Mouse (Mus musculus): ENCODE data around the gene Mien1. TPM values are rescaled to one million over a fixed set of nuclear protein-coding genes. Genes with fewer than 3 reads are reported as not detected.

The Mien1 gene
- total RNA-seq, 2 experiments from 2014 or later = 44.6 to 52.6 TPM

DNA sequence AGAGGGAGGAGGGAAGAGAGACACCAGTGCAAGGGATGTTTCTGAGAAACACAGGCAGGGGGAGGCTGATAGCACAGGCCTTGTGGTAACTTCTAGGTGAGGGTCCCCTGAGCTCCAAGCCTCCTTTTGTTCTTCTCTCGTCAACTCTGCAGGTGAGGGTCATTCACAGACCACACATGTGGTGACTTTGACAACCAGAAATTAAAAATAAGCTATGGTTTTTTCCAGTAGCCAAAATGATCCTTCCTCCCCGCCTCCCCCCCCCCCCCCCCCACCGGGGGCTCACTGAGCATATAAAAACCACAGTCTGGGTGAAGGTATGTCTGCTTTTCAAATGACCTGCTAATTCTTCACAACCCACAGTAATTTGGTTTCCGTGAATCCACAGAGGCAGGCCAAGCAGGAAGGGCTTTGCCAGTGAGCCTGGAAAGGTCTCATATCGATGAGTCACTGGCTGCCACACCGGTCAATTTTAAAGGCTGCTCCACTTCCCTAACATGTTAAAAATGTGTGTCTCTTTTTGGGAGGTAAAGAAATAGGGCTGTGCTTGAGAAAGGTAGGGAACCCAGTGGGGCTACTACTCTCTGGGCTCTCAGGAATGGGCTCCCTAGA, 22.4 kb upstream of the Mien1 start:
- DNase-seq = no peak
- intact Hi-C loops (cut with DNase I) = no loop called here

DNA sequence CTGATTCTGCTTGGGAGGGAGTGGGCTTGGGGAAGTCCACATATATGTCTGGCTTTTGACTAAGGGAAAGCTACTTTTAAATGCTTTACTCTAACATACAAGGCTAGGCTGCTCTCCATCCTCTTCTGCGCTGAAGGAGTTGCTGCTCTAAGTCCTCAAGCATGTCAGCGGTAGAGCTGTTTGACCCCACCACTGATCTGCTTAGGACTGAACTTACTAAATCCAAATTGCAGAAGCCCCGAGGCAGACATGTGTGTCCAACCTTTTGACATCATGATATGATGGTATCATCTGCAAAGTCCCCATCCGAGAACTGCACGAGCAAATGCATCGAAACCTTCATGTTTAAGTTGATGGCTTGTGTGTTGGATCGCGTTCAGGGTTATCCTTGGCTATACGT, 21.1 kb upstream of the Mien1 start:
- no peak for DNase-seq
- intact Hi-C loops (cut with DNase I) = loop anchor here (5.0 kb wide), 2 partner anchors 137 to 198 kb away; partner anchors contain the start of gene Lrrc3c

GRCm38 (mm10) chr11:98459071-98459741, 20.4 kb upstream of the Mien1 start:
- DNase-seq = no peak
- intact Hi-C loops (cut with DNase I) = loop anchor here (5.0 kb wide), 2 partner anchors 138 to 197 kb away; partner anchors contain the start of gene Lrrc3c

DNA sequence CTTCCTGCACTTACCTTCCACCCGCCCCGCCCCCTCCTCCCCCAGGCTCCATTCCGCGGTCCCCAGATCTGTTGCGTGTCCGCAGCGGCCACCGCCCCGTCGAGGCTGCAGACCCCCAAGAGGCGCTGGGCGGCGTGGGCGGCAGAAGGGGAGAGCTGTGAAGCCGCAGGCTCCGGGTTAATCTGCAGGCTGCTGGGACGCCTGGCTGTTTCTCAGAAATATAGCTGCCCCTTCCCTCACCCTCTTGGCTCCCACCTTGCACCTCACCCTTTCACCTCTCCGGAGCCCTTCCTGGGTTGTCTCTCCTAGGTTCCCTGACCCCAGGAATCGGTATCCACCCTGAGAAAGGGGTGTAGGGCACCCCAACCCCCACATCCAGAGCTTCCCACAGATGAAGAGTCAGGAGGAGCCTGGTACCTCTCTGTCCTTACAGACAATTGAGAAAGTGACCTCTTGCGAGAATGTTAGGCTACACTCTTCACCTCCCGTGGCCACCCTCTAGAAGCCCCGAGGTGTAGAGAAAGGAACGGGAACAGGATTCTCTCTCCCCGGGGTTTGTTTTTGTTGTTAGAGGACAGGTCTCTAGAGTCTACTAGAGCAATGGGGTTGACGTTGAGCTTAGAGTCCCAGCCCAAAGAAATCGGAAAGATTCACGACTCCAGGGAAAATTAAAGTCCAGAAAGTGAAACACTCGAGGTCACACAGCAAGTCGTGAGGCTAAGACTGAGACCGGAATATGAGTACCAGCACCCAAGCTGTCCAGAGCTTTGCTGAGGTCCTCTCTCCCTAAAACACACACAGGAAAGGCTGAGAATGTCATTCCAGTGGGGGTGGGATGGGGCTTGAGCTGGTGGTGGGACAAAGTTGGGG, 19.6 kb upstream of the Mien1 start:
- no peak for DNase-seq
- intact Hi-C loops (cut with DNase I) = loop anchor here (5.0 kb wide), 2 partner anchors 139 to 196 kb away; partner anchors contain the start of gene Lrrc3c

DNA sequence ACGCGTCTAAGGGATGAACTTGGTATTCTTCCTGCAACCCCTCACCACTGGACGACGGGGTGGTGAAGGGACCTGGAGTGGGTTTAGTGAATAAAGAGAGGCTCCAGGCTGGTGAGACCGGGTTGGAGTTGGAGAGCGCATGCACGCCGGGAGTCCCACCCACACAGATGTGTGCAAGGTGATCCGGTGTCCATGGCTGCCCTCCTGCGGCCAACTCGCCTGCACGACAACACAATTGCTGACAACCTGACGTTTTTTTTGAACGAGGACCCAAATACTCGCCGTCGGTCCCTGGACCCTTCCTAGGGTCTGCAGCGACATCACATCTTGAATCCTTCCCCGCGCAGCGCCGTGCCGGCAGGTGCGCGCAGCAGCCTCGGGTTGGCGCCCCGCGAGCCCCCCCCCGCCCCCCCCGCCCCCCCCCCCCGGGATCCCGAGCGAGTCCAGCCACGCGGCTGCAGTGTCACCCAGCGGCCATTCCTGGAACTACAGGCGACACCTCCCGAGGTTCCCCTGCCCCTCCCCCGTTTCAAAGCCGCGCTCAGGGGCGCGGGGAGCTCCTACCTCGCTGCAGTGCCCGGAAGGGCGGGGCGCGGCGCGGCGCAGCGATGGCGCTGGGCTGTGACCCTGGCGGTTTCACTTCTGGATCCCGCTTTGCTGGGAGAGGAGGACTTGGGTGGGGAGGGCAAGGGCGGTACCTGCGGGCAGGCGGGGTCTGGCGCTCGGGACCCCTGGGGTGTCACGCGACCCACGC, 18.8 kb upstream of the Mien1 start:
- intact Hi-C loops (cut with DNase I) = loop anchor here (2.0 to 5.0 kb wide), 4 partner anchors 19 to 195 kb away; partner anchors contain the start of genes Lrrc3c and Mien1
- DNase-seq = peak; percentile 85 to 92

GRCm38 (mm10) chr11:98456945-98457344, 18.2 kb upstream of the Mien1 start:
- DNase-seq = no peak
- intact Hi-C loops (cut with DNase I) = loop anchor here (2.0 to 5.0 kb wide), 4 partner anchors 18 to 195 kb away; partner anchors contain the start of genes Lrrc3c and Mien1

DNA sequence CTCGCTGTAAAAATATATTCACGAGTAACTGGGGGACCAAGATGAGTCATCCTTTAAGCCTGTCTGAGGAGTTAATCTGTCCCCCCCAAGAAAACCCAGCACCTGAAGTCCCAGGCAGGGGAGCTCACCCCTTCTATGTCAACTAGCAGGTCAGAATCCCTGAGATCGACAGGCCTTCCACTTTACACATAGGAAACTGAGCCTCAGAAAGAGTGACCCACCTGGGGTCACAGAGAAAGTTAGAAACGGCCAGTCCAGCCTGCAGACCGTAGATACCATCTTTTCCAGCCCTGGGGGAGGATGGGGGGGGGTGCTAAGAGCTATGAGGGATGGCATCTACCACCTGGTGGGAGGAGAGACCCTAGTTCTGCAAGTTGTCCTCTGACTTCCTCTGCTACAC, 17.8 kb upstream of the Mien1 start:
- DNase-seq = no peak
- intact Hi-C loops (cut with DNase I) = loop anchor here (2.0 to 5.0 kb wide), 4 partner anchors 18 to 194 kb away; partner anchors contain the start of genes Lrrc3c and Mien1

DNA sequence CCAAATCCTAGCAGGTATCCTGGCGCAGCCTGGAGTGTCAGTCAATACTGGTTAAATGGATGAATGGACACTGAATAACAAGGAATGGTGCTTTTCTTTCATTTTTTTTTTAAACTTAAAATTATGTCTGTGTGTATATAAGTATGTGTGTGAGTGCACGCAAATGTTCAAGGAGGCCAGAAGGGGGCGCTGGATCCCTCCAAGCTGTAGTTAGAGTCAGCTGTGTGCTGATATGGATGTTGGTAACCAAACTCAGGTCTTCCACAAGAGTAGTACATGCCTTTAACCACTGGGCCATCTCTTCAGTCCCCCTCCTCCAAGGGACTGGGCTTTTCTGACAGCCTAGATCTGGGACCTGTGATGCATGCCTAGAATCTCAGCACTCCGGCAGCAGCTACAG, 16.7 kb upstream of the Mien1 start:
- intact Hi-C loops (cut with DNase I) = loop anchor here (5.0 kb wide), 2 partner anchors 142 to 193 kb away; partner anchors contain the start of gene Lrrc3c
- DNase-seq = no peak

GRCm38 (mm10) chr11:98449921-98450771, 11.4 kb upstream of the Mien1 start:
- peak in 1 of 2 experiments; percentile 23 for DNase-seq
- intact Hi-C loops (cut with DNase I) = no loop called here

GRCm38 (mm10) chr11:98449419-98449818, 10.6 kb upstream of the Mien1 start:
- DNase-seq = no peak
- intact Hi-C loops (cut with DNase I) = no loop called here

DNA sequence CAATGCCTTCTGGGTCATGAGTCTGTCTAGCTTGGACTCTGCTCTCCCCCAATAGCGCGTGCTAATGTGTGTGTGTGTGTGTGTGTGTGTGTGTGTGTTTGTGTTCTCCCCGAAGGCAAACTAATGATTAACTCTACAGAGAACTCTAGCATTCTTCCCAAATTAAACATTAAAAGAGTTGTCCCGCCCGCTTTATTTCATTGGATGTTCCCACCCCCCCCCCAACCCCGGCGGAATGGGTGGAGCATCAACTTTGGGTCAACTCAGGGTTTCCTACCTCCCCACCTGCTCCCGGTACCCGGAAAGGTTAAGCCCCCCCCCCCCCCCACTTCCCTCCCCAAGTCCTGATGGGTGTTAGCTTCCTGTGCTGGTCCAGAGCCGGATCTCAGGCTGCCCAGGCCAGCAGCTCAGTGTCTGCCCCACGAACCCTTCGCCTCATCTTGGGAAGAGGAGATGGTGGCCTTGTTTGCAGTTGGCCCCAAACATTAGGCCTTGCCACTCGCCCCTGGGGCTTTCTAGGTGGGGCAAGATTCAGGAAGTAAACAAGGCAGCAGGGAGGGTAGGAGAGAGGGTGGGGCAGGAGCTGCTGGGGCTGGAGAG, 9.5 kb upstream of the Mien1 start:
- DNase-seq = no peak
- intact Hi-C loops (cut with DNase I) = no loop called here

- no peak for DNase-seq
- intact Hi-C loops (cut with DNase I) = no loop called here
These were observed 8.7 kb upstream of the Mien1 start for GRCm38 (mm10) chr11:98447475-98447834.

- intact Hi-C loops (cut with DNase I) = no loop called here
These were observed 8.0 kb upstream of the Mien1 start for GRCm38 (mm10) chr11:98446562-98447474.

GRCm38 (mm10) chr11:98446213-98446561, 7.4 kb upstream of the Mien1 start, which contains the start of gene Grb7:
TSS of gene Grb7 (plus strand) at chr11:98446394.
- intact Hi-C loops (cut with DNase I) = no loop called here
- DNase-seq = no peak

More at GRCm38 (mm10) chr11:98446562-98447474, 8.0 kb upstream of the Mien1 start:
- no peak for DNase-seq

DNA sequence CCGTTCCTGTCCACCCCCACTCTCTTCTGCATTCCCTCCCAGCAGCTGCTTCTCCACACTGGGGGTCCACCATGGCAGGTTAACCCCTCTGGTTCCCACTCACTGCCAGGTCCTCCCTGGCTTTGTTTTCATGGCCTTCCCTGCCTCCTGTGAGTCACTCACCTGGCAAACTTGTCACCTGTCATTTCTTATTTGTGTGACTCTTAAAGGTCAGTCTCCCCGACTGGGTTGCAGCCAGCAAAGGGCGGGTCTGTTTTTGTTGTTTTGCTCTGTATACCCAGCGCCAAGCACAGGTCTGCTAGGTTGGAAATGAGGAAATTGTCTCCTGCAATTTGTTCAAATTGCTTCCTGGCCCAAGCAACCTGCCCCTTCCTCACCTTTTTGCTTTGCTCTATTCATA, 6.9 kb upstream of the Mien1 start:
- DNase-seq = no peak
- intact Hi-C loops (cut with DNase I) = no loop called here

GRCm38 (mm10) chr11:98445238-98445637, 6.4 kb upstream of the Mien1 start:
- DNase-seq = no peak
- intact Hi-C loops (cut with DNase I) = no loop called here

- intact Hi-C loops (cut with DNase I) = no loop called here
- DNase-seq = no peak
These were observed 4.9 kb upstream of the Mien1 start for GRCm38 (mm10) chr11:98443688-98444087.

DNA sequence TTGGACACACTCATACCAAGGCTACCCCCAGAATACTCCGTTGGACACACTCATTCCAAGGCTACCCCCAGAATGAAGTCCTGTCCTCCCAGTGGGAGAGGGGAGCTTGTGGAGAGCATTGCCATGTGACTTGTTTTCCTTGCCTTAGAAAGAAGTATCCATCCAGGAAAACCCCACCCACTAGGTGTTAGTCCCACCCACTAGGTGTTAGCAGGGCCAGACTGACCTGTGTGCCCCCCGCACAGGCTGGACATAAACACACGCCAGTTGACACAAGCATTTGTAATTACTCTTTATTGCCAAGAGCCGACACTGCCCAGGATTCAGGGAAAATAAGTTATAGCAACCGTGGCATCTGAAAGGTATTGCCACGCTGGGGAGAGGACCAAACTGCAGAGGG, 1.4 kb downstream of the Mien1 start:
- no peak for DNase-seq
- intact Hi-C loops (cut with DNase I) = loop anchor here (5.0 kb wide), 1 partner anchor 35 kb away; the partner anchor contains the start of gene Pgap3

Measured in heart, postnatal 14 days (tissue).